Mouse (Mus musculus) adrenal gland, postnatal 14 days (tissue): Measurements from ENCODE around the gene Laptm5. TPM values are rescaled to one million over a fixed set of nuclear protein-coding genes. Genes with fewer than 3 reads are reported as not detected.

ENCODE experiments used
- total RNA-seq: library from RNA; stranded (reverse); gene quantifications from 2 replicates; pipeline ENCODE4 v1.2.3, GENCODE M21; 2021

Laptm5 gene
- total RNA-seq, 1 experiment from 2014 or later: 15.2 TPM

Other genes starting within 250 kb of the Laptm5 start
- 78.5 and 84.8 TPM in 2 replicates for gene Pum1, start 249.8 kb upstream of the Laptm5 start, total RNA-seq
- 233 and 245 TPM in 2 replicates for gene Sdc3, start 120.6 kb upstream of the Laptm5 start, total RNA-seq
- gene Matn1, start 31.3 kb downstream of the Laptm5 start, total RNA-seq: not detected in 2 replicates